Mouse (Mus musculus) T-helper 17 cell (primary cell): ENCODE measurements around the gene Scn2b.

Experiments used
- in situ Hi-C, 2 experiments: fragments of 300-600 bp; cut with MboI, MseI; formaldehyde crosslinking; loops; 1 replicate in 1 of 2; 2 replicates in 1 of 2; pipeline ENCODE4 v1.15.1; 2025; ENCODE audit warnings: high pct_unique_total_duplicates in 2 of 2

Gene Scn2b

DNA sequence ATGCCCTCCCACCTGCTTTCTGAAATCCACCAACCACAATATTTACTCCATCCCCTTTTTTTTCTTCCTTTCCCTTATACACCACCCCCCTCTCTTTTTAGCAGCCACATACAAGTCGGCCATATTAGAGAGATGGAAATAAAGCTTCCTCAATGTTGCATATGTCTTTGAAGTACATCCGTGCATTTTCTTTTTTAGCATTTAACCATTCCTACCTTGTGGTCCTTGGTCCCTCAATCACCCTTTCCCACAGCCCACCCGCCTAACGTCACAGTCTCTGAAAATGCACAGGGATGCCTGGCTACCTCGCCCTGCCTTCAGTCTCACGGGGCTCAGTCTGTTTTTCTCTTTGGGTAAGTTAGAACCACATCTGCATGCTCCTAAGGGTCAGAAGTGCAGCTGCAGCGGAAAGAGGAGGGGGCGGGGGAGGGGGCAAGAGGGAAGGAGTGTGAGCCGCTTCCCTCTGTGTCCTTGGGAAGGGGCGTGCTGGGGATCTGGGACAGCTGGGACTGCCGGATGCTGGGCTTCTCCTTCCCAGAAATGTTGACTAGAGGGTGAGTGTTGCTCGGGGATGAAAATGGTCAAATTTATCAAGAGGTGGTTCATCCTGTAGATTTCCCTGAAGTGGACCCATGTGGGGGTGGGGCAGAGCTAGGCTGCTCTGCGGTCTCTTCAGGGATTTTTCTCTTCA is at the start of gene Scn2b:
Gene Scn2b, plus strand, starts transcription at position 42 of the 691 bp plus-strand sequence.
- in situ Hi-C loops = loop anchor here in 1 of 2 experiments (10.0 kb wide), 1 partner anchor 443 kb away; the partner anchor contains the start of gene Treh

DNA sequence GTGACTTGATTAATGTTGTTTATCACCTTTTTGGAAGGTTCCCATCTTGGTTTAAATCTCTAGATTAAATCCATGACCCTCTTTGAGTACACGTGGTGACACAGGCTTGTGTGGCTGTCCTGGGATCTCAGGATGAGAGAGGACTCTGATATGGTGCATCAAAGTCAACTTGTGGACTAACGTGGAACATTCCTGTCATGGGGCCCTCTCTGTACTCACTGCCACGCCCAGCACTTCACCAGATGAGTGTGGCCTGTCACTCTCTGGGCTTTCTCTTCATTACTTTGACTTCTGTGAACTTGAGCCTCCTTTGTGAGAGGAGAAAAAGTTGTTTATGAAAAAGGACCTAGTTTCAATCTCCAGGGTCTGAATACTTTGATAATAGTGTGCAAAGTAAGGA is 45.8 kb upstream of the Scn2b start:
- in situ Hi-C loops = no loop called here

DNA sequence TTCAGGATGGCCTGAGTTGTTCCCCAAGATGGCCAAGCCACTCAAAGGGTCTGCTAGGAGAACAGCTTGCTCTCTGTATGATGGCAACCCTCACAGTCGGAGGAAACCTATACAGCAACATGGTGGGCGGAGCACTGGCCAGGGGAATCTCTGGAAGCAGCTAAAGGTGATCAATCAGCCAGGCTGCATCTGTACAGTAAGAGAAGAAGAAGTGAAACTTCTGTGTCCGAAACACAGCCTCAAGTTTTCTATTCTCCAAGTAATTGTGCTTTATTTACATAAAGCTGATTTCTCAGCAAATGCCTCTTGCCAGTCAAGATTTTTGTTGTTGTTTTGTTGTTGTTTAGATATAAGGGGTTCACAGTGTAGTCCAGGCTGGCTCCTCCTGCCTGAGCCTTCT is 39.7 kb upstream of the Scn2b start:
- in situ Hi-C loops = no loop called here

DNA sequence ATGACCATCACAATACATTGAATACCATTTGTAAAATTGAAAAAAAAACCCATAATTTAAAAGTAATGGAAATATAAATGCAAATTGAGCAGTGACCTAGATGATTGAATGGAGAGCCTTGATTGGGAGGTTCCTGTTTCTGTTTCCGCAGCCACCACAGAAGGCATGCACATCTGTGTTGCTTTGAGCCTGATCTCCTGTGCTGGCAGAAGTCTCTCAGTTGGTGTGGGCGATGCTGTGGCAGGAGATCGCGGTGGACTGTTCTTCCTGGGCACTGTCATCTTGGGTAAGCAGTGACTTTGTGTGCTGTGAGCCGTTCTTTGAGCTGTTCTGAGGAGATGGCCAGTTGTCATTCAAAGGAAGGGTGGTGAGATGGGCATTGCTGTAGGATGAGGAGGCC is 38.6 kb upstream of the Scn2b start, which contains the start of gene Jaml:
Gene Jaml, plus strand, starts transcription at position 173 of the 400 bp plus-strand sequence.
- in situ Hi-C loops = no loop called here

DNA sequence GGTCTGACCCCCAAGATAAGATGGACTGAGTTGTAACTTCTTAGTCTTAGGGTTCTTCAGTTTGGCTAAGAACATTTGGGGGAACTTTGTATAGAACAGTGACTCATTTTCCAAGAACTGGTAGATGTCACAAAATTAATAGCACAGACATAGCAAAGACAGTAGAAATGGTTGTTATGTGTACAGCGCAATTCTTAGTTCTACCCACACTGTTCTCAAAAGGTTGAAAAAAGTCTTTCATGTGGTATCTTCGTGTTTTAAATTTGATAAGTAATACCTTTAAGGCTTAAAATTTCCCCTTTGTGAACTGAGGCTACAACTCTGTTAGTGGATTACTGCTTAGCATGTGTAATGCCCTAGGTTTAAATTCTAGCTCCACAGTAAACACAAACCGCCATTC is 34.5 kb upstream of the Scn2b start:
- in situ Hi-C loops = loop anchor here in 1 of 2 experiments (5.0 kb wide), 1 partner anchor 869 kb away; no protein-coding TSS in a partner anchor

DNA sequence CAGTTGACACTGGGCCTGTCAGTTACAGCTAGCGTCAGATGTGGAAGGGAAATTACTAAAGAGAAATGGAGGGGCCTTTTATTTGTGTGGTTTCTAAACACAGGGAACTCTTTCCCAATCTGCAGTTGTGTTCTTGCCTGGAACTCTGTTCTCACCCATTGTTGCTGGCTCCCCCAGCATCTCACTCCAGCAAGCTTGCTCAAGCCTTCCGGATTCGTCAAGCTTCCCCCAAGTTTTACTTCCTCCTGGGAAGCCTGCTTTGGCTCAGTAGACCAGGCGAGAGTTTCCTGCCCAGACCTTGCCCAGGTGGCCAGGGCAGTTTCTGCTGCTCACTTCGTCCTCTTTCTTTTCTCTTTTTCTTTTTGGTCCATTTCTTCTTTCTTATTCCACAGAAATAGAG is 33.0 kb upstream of the Scn2b start:
- in situ Hi-C loops = loop anchor here in 1 of 2 experiments (5.0 kb wide), 1 partner anchor 868 kb away; no protein-coding TSS in a partner anchor

DNA sequence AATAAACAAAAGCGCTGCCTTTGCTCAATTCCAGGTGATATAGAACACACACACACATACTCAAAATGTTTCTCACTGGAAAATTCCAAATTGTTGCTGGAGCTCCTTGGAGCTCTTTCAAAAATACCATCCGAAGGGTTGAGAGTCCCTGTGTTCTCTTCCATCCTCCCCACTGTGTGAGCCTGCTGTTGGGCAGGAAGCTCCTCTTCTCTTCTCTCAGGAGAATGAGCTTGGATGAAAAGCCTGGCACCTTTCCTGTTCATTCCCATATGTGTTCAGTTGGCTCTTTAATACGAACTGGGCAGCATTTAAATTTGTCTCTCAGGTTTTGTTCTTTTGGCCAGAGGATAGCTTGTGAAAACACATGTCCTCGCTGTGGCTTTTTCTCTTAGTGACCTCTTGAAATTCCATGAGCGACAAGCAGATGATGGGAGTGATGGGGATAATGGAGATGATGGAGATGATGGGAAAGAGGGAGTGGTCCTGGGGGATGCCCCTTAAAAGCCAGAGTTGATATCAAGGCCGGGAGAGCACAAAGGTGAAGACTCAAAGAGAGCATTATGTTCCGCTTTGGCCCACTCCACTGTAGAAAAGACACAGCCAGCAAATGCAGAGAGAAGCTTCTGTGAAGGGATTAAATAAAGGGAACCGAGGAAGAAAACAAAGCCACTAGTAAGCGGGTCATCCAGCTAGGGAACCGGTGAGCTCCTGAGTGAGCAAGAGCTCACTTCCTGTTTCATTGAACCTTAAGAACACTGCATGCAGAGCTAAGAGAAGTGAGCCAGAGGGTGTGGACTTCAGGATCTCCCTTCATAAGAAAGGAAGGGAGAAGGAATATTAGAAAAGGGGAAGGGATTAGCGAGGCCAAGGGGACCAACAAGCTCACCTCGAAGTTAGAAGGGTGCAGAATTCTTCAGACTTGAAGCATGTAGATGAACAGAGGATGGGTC is 31.6 kb upstream of the Scn2b start:
- in situ Hi-C loops = no loop called here

DNA sequence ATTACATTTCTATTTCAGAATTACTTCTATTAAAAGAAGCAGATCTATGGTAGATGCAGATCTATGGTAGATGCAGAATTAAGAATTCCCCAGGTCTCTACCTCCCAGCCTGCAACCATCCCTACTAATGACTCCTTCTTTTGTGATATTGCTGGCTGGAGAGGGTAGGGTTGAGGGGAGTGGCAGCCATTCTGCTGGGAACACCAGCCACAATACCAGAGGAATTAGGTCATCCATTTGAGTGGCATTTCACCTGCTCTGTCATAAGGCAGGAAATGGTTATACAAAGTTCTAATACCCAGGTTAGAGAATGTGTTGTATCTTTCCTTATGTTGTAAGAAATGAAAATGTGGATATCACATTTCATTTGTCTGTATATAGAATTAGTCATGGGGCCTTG is 29.5 kb upstream of the Scn2b start:
- in situ Hi-C loops = no loop called here

DNA sequence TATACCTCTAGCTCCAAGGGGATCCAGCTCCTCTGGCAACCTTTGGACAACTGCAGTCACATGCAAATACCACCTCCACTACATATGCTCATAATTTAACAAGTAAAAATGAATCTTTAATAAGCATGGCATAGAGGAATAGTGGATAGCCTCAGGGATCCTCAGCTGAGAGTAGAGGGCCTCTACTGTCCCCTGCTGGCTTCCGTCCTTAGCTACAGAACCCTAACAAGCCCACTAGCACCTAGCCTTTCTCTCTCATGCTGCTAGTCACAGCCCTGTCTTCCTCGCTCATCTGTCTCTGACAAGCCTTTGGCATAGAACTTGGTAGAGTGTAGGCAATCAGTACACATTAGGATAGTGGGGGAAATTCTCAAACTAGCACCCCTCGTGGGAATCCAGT is 26.8 kb upstream of the Scn2b start:
- in situ Hi-C loops = no loop called here

DNA sequence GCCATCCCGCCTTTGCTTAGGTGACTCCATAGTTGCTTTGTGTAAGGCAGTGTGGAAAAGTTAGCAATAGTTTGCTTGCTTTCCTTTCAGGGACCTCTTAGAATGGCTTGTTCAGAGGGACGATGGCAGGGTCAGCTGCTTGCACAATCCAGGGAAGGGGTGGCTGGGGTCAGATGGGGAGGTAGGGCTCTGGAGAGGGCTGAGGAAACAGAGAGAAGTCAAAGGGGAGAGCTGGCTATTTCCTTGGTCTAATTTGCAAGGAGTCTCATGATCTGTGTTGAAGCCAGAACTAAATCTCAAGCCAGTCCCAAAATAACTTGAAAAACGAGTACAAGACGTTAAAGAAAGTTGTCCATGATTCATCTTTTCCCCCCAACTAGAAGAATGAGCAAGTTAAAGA is 24.9 kb upstream of the Scn2b start:
- in situ Hi-C loops = no loop called here

DNA sequence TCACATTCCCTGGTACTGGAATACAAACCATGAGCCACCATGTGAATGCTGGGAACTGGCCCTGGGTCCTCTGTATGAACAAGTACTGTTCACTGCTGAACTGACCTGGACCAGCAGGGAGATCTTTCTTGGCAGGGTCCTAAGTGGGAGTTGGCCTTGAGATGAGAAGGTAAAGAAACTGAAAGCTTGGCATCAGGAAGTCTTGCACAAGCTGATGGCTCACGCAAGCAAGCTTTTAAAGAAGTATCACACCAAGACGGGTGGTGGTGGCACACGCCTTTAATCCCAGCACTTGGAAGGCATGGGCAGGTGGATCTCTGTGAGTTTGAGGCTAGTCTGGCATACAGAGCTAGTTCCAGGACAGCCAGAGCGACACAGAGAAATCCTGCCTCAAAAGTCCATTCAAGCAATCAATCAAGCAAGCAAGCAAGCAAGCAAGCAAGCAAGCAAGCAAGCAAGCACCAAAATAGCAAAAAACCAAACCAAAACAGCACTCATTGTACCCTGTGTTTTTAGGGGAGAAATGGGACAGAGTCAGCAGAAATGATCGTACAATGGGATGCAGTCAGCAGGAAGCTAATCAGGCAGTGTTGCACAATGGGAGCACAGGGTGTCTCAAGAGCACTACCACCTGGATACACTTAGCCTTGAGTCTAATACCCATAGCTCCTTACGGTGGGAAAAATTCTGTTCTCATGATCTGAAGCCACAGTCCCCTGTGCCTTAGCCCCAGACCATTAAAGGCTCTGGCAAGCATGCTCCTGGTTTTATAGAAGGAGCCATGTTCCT is 22.2 kb upstream of the Scn2b start:
- in situ Hi-C loops = no loop called here

DNA sequence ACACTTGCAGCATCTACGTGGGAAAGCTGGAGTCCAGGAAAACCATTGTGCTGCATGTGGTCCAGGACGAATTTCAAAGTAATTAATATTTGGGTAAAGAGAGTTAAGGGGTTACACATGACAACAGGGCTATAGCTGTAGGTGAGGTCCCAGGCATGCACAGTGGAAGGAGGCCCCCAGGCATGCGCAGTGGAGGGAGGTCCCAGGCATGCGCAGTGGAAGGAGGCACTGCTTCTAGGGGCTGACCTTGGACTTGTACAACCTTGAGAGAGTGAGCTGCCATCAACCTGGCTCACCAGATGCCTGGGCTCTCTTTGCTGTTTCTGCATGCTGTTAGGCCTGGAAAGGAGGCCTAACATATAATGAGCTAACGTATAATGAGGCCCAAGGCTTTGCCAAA is 19.7 kb upstream of the Scn2b start:
- in situ Hi-C loops = no loop called here

DNA sequence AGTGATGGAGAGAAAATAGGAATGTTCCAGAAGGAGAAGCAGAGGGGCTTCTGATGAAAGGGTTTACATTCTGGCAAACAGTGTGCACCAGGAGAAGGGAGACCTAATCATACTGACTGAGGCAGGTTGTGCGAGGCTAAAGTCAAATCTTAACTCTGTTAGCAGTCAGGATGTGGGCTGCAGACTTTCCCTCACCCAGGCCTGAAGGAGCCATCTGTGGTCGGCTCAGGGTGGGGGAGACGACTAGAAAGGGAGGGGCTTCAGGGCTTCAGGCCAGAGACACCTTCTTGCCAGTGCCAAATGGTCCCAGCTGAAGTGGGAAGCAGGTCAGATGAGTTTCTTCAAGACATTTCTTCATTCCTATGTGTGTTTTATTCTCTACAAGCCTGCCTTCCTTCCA is 19.2 kb upstream of the Scn2b start:
- in situ Hi-C loops = no loop called here

DNA sequence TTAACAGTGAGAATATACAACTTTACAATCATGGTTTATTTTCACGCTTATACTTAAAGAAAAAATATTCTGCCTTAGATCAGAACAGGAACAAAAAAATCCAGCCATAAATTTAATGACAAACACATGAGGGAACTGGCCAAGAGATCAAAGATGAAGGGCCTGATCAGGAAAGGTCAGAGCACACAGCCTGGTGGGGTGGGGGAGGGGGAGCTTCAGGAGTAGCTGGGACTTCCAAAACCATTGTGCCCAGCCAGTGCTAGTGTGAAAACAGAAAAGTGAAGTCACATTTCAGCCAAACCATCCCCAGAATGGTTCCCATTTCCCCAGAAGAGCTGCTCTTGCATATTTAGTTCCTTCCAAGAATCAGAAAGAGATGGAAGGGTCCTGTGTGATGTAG is 15.1 kb upstream of the Scn2b start:
- in situ Hi-C loops = no loop called here

DNA sequence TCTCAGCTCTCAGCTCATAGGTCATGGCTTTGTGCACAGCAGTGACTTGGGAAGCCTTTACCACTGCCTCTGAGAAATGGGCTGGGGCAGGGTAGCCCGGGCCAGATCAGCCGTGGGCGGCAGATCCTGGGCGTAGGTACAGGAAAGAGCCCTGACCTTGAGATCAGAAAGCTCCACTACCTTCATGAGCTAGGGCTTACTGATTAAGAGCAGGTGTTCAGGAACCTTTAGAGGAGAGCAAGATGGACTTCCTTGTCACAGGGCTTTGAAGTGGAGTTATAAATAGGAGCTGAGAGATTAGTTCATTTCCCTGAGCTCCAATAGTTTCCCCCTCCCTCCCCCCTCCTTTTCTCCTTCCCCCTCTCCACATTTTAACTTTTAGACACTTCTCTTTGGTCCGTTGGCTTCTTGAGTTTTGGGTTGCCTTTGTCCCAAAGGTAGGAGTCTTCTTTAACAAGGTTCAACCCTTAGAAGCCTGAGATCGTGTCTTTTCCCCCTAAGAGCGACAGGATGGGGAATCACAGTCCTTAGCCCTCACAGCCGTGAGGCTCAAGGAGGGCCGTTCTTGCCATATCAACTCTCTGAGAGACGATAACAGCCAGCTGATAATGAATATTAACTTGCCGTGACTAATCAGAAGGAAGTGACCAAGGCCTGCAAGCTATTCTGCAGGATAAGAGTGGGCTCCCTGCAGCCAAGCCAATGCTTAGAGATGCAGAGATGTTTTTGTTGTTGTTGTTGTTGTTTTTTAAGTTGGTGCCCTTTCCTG is 14.2 kb upstream of the Scn2b start:
- in situ Hi-C loops = no loop called here

DNA sequence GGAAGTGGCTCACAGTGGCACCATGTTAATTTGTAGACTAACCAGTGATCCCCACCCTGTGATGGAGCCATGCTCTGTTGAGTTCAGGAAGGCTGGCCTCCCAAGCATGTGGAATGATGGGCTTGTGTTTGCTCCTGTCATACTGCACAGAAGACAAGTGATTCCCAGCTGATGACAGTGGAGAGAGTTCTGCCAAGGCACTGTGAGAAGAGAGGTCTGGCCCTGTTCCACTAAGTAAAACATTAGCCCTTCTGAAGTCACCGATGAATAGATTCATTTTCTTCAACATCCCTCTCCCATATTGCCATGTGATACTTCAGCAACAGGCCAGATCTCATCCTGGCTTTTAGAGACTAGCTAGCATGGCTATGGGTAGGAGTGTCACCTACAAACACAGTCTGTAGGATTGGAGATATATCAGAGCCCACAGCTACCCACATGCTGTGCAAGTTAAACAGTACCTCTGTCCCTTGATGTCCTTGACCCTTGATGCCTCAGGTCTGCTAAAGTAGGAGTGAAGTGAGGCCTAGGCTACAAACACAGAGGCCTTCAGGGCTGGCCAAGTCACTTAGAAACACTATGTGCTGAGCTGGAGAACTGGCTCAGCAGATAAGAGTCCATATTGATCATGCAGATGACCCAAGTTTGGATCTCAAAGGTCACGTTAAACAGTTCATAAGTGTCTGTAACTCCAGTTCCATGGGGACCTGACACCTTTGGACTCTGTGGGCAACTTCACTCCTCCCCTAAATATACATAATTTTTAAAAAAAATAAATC is 11.8 kb upstream of the Scn2b start:
- in situ Hi-C loops = no loop called here

DNA sequence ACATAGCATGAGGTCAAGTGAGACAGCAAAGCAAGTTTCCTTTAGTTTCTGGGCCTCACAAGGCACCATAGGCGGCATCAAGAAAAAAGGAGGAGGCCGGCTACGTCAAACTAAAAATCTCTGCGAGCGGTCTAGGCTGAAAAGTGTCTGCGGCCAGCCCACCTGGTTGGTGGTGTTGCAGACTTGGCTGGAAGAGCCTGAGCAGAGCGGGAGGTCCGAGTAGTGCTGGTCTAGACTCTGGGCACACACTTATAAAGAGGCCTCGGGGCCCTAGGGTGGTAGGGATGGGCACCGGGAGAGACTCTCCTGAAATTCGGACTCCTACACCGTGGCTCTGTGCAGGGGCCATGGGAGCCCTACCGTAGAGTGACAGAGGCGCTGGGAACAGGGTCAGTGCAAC is 1.9 kb upstream of the Scn2b start:
- in situ Hi-C loops = loop anchor here in 1 of 2 experiments (10.0 kb wide), 1 partner anchor 441 kb away; the partner anchor contains the start of gene Treh

DNA sequence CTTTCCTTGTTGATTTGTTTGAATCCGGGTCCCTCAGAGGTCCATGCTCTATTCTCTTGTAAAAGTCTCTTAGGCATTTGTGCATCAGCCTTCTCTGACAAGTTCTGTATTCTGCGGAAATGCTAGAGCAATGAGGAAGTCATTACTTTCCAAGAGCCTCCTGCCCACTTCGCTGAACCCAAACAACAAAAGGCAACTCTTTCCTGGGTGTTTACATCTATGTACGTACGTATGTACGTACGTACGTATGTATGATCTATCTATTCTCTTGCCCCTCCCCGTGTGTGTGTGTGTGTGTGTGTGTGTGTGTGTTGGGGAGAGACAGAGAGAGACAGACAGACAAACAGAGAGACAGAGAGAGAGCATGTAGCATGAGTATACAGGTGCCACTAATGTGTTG is 763 bp upstream of the Scn2b start:
- in situ Hi-C loops = loop anchor here in 1 of 2 experiments (10.0 kb wide), 1 partner anchor 442 kb away; the partner anchor contains the start of gene Treh

DNA sequence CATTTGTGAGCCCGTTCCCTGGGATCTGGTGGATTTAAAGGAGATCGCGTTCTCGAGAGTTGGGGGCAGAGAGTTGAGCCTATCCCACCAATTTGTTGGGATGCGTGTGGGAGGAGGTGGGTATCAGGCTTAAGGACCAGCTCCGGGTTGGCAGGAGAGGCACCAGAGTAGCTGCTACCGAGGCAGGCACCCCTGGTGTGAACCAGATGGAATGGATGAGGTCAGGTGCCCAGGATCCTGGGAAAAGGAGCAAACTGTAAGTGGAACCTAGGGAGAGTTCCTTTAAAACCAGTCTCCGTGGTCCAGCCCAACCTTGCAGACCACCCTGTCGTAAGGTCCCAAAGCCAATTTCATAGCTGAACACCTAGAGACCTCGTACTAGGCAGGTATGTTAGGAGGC is 970 bp downstream of the Scn2b start:
- in situ Hi-C loops = loop anchor here in 1 of 2 experiments (10.0 kb wide), 1 partner anchor 444 kb away; the partner anchor contains the start of gene Treh
